Comparison of ENCODE assay signal across 9 mouse cellular contexts in the genomic region with DNA sequence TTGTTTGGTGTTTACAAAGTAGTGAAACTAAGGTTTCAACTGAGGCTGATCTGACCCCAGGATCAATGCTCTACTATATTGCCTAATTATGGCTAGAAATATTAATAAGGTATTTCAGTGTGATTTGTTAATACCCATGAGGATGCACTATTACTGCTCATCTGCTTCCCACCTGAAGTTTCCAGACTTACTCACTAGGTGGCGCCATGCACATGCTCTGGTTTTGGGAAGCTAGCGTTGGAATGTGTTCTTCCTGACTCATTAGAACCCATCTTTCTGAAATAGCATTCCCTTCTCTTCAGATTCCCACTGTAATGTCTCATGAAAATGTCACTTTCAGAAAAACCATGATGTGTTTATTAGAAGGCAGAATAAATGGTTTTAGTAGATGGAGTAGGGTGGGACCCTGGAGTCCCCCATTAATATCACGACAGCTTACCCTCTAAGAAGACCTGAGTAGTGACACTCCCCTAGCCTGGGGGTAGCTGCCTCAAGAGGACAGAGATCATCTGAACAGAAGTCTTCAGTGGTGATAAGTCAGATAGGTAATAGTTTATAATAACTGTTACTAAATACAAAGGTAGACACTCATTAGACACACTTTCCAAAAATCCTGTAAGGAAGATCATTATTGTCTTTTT. TPM values are rescaled to one million over a fixed set of nuclear protein-coding genes. Genes with fewer than 3 reads are reported as not detected.
DNase-seq lines count a peak whose midpoint lies in the region; ATAC-seq lines count a peak whose summit lies in the region.
"Had no signal": no experiment of that assay in that cellular context is flagged by ENCODE, and none has a peak within 500 bp of the region (broad histone marks: within the 10 kb centered on the region; RNA-seq: fewer than 3 reads in every experiment).

No protein-coding gene starts in this region.

- WGBS in hindbrain, embryonic 10.5 days = 37% methylated on average over 3 of the region's 3 CpGs
- WGBS in hindbrain, embryonic 13.5 days = 34% methylated on average over 3 of the region's 3 CpGs
- 31% methylated on average over 3 of the region's 3 CpGs for WGBS in forebrain, embryonic 10.5 days

- H3K4me3 ChIP-seq in hindbrain, embryonic 10.5 days = no peak overlapping the region
- H3K4me3 ChIP-seq in hindbrain, embryonic 13.5 days = no peak overlapping the region
- H3K4me3 ChIP-seq in forebrain, embryonic 10.5 days = no peak overlapping the region

- peaks cover 2% of the 10 kb centered on the region; the same call in 1 of the 2 replicates for H3K4me1 ChIP-seq in hindbrain, embryonic 10.5 days (replicated peaks)
- H3K4me1 ChIP-seq in hindbrain, embryonic 13.5 days (replicated peaks) = peaks cover 7% of the 10 kb centered on the region
- no peaks in the 10 kb centered on the region for H3K4me1 ChIP-seq in forebrain, embryonic 10.5 days

- no peaks in the 10 kb centered on the region for H3K27me3 ChIP-seq in hindbrain, embryonic 10.5 days (ENCODE audit: insufficient read depth, poor library complexity, severe bottlenecking)
- no peaks in the 10 kb centered on the region for H3K27me3 ChIP-seq in hindbrain, embryonic 13.5 days
- no peaks in the 10 kb centered on the region for H3K27me3 ChIP-seq in forebrain, embryonic 10.5 days (ENCODE audit: poor library complexity, severe bottlenecking)

- H3K9ac ChIP-seq in hindbrain, embryonic 13.5 days = no peak overlapping the region

- H3K9me3 ChIP-seq in hindbrain, embryonic 10.5 days = no peaks in the 10 kb centered on the region
- H3K9me3 ChIP-seq in hindbrain, embryonic 13.5 days = no peaks in the 10 kb centered on the region
- H3K9me3 ChIP-seq in forebrain, embryonic 10.5 days = no peaks in the 10 kb centered on the region

- H3K36me3 ChIP-seq in hindbrain, embryonic 10.5 days = peaks cover 61% of the 10 kb centered on the region
- peaks cover 41% of the 10 kb centered on the region for H3K36me3 ChIP-seq in hindbrain, embryonic 13.5 days
- peaks cover 70% of the 10 kb centered on the region for H3K36me3 ChIP-seq in forebrain, embryonic 10.5 days (replicated peaks)

- DNase-seq in hindbrain, embryonic 10.5 days (ENCODE audit: low spot score) = peak; percentile 64
- peak; percentile 61 for DNase-seq in c-Kit-positive CD71-negative TER-119-negative erythroid progenitor cells, embryonic 14.5 days (ENCODE audit: low read depth)
- peak; percentile 42 for DNase-seq in forebrain, embryonic 10.5 days (ENCODE audit: extremely low spot score, low spot score)
- peak; percentile 69 to 81 for DNase-seq in layer of hippocampus, postnatal 14 days (ENCODE audit: low spot score in 2 of 2)
- DNase-seq in lung, postnatal 14 days = peak; percentile 69
- peak; percentile 50 for DNase-seq in right cerebral cortex, postnatal 14 days

- H3K27ac ChIP-seq in hindbrain, embryonic 10.5 days = no peak overlapping the region
- H3K27ac ChIP-seq in hindbrain, embryonic 13.5 days = no peak overlapping the region
- no peak overlapping the region for H3K27ac ChIP-seq in forebrain, embryonic 10.5 days
- H3K27ac ChIP-seq: macrophage had no signal

- no peak for ATAC-seq in hindbrain, embryonic 13.5 days (ENCODE audit: low FRiP score)
- ATAC-seq in hematopoietic stem cell, adult 5-6 weeks (replicated peaks in 1 of 2; ENCODE audit: insufficient read depth in 1 of 2, low FRiP score in 2 of 2, low TSS enrichment in 1 of 2, low read depth in 1 of 2, poor library complexity in 2 of 2, severe bottlenecking in 2 of 2) = peak; percentile 27 to 42; a peak in 1 of 4 replicates

- no peak overlapping the region for H3K4me2 ChIP-seq in hindbrain, embryonic 13.5 days

RNA-seq across cellular contexts. Expression of a gene that starts 6.8 kb away (rescaled TPM):
- polyA plus RNA-seq in hindbrain, embryonic 10.5 days (2016; fragmentation: Nextera tagmentation; extraction: Ambion mirVana) = 1.4 and 2.0 TPM in 2 replicates
- polyA plus RNA-seq in hindbrain, embryonic 13.5 days (2015; fragmentation: Nextera tagmentation; extraction: Ambion mirVana) = 2.1 and 2.6 TPM in 2 replicates
- 1.4 and 1.6 TPM in 2 replicates for polyA plus RNA-seq in forebrain, embryonic 10.5 days (2016; fragmentation: Nextera tagmentation; extraction: Ambion mirVana)
- total RNA-seq in hematopoietic stem cell, adult 5-6 weeks (2017) = 0.56 TPM in 1 of 2 replicates, not detected in the other
- total RNA-seq in layer of hippocampus, postnatal 14 days (2021) = not detected
- polyA plus RNA-seq: macrophage had no signal

RNA-seq across cellular contexts. Expression of a gene that starts 7.4 kb away (rescaled TPM):
- 40.6 and 42.8 TPM in 2 replicates for polyA plus RNA-seq in hindbrain, embryonic 10.5 days (2016; fragmentation: Nextera tagmentation; extraction: Ambion mirVana)
- 64.4 and 64.8 TPM in 2 replicates for polyA plus RNA-seq in hindbrain, embryonic 13.5 days (2015; fragmentation: Nextera tagmentation; extraction: Ambion mirVana)
- polyA plus RNA-seq in forebrain, embryonic 10.5 days (2016; fragmentation: Nextera tagmentation; extraction: Ambion mirVana) = 47.8 and 48.3 TPM in 2 replicates
- 99.2 and 102 TPM in 2 replicates for total RNA-seq in hematopoietic stem cell, adult 5-6 weeks (2017)
- total RNA-seq in layer of hippocampus, postnatal 14 days (2021) = 10 to 100 TPM; 43.2 to 48.3 TPM

RNA-seq across cellular contexts. Expression of a gene that starts 30.7 kb away (rescaled TPM):
- polyA plus RNA-seq in hindbrain, embryonic 10.5 days (2016; fragmentation: Nextera tagmentation; extraction: Ambion mirVana) = not detected in 2 replicates
- polyA plus RNA-seq in hindbrain, embryonic 13.5 days (2015; fragmentation: Nextera tagmentation; extraction: Ambion mirVana) = not detected in 2 replicates
- not detected in 2 replicates for polyA plus RNA-seq in forebrain, embryonic 10.5 days (2016; fragmentation: Nextera tagmentation; extraction: Ambion mirVana)
- not detected in 2 replicates for total RNA-seq in hematopoietic stem cell, adult 5-6 weeks (2017)
- not detected for total RNA-seq in layer of hippocampus, postnatal 14 days (2021)
- polyA plus RNA-seq: macrophage had no signal

RNA-seq across cellular contexts. Expression of a gene that starts 33.4 kb away (rescaled TPM):
- not detected in 2 replicates for polyA plus RNA-seq in hindbrain, embryonic 10.5 days (2016; fragmentation: Nextera tagmentation; extraction: Ambion mirVana)
- polyA plus RNA-seq in hindbrain, embryonic 13.5 days (2015; fragmentation: Nextera tagmentation; extraction: Ambion mirVana) = not detected in 2 replicates
- polyA plus RNA-seq in forebrain, embryonic 10.5 days (2016; fragmentation: Nextera tagmentation; extraction: Ambion mirVana) = not detected in 2 replicates
- total RNA-seq in hematopoietic stem cell, adult 5-6 weeks (2017) = not detected in 2 replicates
- not detected for total RNA-seq in layer of hippocampus, postnatal 14 days (2021)
- polyA plus RNA-seq: macrophage had no signal

RNA-seq across cellular contexts. Expression of a gene that starts 34.7 kb away (rescaled TPM):
- 2.3 and 4.0 TPM in 2 replicates for polyA plus RNA-seq in hindbrain, embryonic 10.5 days (2016; fragmentation: Nextera tagmentation; extraction: Ambion mirVana)
- polyA plus RNA-seq in hindbrain, embryonic 13.5 days (2015; fragmentation: Nextera tagmentation; extraction: Ambion mirVana) = 0.87 and 2.8 TPM in 2 replicates
- 3.4 TPM in 2 replicates for polyA plus RNA-seq in forebrain, embryonic 10.5 days (2016; fragmentation: Nextera tagmentation; extraction: Ambion mirVana)
- 3.2 and 12.7 TPM in 2 replicates for total RNA-seq in hematopoietic stem cell, adult 5-6 weeks (2017)
- total RNA-seq in layer of hippocampus, postnatal 14 days (2021) = under 1 TPM; 0.88 to 0.99 TPM
- polyA plus RNA-seq: macrophage had no signal
